Mouse (Mus musculus) CH12.LX (cell line): ENCODE data around the gene Fam171a1. TPM values are rescaled to one million over a fixed set of nuclear protein-coding genes. Genes with fewer than 3 reads are reported as not detected.

ENCODE experiments used
- DNase-seq: peaks from one replicate; pipeline ENCODE4 v3.0.0-alpha.2; 2013; ENCODE audit errors: extremely low read depth
- H3K27ac ChIP-seq: 2 replicates; pipeline ENCODE4 v1.5.1; 2012; ENCODE audit warnings: low read depth, mild to moderate bottlenecking, control low read depth, moderate library complexity; ENCODE audit not compliant: insufficient read depth
- H3K27me3 ChIP-seq: replicated peaks from 2 replicates; pipeline ENCODE3; 2012; ENCODE audit warnings: inconsistent platforms
- H3K36me3 ChIP-seq, 2 experiments: replicated peaks in 1 of 2; 2 replicates each; pipeline versions ENCODE3 to v1.6.1; 2012; ENCODE audit warnings: inconsistent platforms in 1 of 2, low read length in 1 of 2, mild to moderate bottlenecking in 1 of 2, mixed read lengths in 1 of 2, moderate library complexity in 1 of 2; ENCODE audit not compliant: control insufficient read depth in 1 of 2, insufficient read depth in 1 of 2
- H3K4me1 ChIP-seq, 2 experiments: 2 replicates each; pipeline ENCODE4 v1.6.1; 2012; ENCODE audit warnings: inconsistent platforms in 1 of 2, moderate library complexity in 1 of 2; ENCODE audit not compliant: insufficient read depth in 2 of 2, control insufficient read depth in 1 of 2
- H3K4me2 ChIP-seq: 2 replicates; pipeline ENCODE4 v1.6.1; 2012; ENCODE audit warnings: low read depth, mild to moderate bottlenecking, control low read depth; ENCODE audit not compliant: poor library complexity, insufficient read depth, severe bottlenecking
- H3K4me3 ChIP-seq, 3 experiments: fragments of 150-350 bp in 1 of 3; sonication (generic) in 1 of 3; replicated peaks in 1 of 3; 2 replicates each; pipeline versions ENCODE3 to v1.5.1; 2011 to 2012; ENCODE audit warnings: low read depth in 2 of 3, low read length in 2 of 3, mild to moderate bottlenecking in 2 of 3, moderate library complexity in 2 of 3, control low read depth in 1 of 3, improper control_type of control experiment in 1 of 3, inconsistent platforms in 1 of 3, mixed read lengths in 1 of 3; ENCODE audit not compliant: poor library complexity in 1 of 3
- H3K79me2 ChIP-seq: replicated peaks from 2 replicates; pipeline ENCODE4 v1.6.1; 2012; ENCODE audit warnings: mild to moderate bottlenecking, moderate library complexity; ENCODE audit not compliant: control insufficient read depth, poor library complexity, insufficient read depth, severe bottlenecking; ENCODE audit errors: extremely low read depth
- H3K9ac ChIP-seq: 2 replicates; pipeline ENCODE4 v1.6.1; 2012; ENCODE audit warnings: low read depth, mild to moderate bottlenecking, control low read depth, moderate library complexity; ENCODE audit not compliant: insufficient read depth
- H3K9me3 ChIP-seq: replicated peaks from 2 replicates; pipeline ENCODE3; 2012; ENCODE audit warnings: low read length, inconsistent platforms, mixed read lengths
- CTCF ChIP-seq, 2 experiments: IDR thresholded peaks in 1 of 2; conservative IDR thresholded peaks in 1 of 2; 2 replicates each; pipeline ENCODE4 v1.5.1; 2011 to 2012; ENCODE audit warnings: low read depth in 2 of 2, low read length in 2 of 2, improper control_type of control experiment in 1 of 2, inconsistent platforms in 1 of 2, mild to moderate bottlenecking in 1 of 2, moderate library complexity in 1 of 2
- GABPA ChIP-seq: IDR thresholded peaks from 2 replicates; pipeline ENCODE4 v1.6.1; 2012; ENCODE audit warnings: low read depth, low read length, improper control_type of control experiment, inconsistent platforms; ENCODE audit not compliant: insufficient replicate concordance
- HCFC1 ChIP-seq: IDR thresholded peaks from 2 replicates; pipeline ENCODE4 v1.6.1; 2012; ENCODE audit warnings: low read depth, mild to moderate bottlenecking, inconsistent platforms, low read length, improper control_type of control experiment
- JUN ChIP-seq: IDR thresholded peaks from 2 replicates; pipeline ENCODE4 v1.6.1; 2011; ENCODE audit warnings: low read depth, mild to moderate bottlenecking, low read length, improper control_type of control experiment, moderate library complexity; ENCODE audit not compliant: insufficient read depth
- KAT2A ChIP-seq: IDR thresholded peaks from 2 replicates; pipeline ENCODE4 v1.6.1; 2012; ENCODE audit warnings: low read length, improper control_type of control experiment, inconsistent platforms; ENCODE audit not compliant: insufficient replicate concordance
- MAX ChIP-seq: IDR thresholded peaks from 2 replicates; pipeline ENCODE4 v1.6.1; 2011; ENCODE audit warnings: low read length, improper control_type of control experiment
- MYC ChIP-seq: IDR thresholded peaks from 2 replicates; pipeline ENCODE4 v1.6.1; 2011; ENCODE audit warnings: low read depth, mild to moderate bottlenecking, improper control_type of control experiment, low read length
- RAD21 ChIP-seq: IDR thresholded peaks from 2 replicates; pipeline ENCODE4 v1.6.1; 2011; ENCODE audit warnings: low read depth, mild to moderate bottlenecking, low read length, improper control_type of control experiment, moderate library complexity
- RCOR1 ChIP-seq: conservative IDR thresholded peaks from 2 replicates; pipeline ENCODE4 v1.6.1; 2012; ENCODE audit warnings: low read depth, mild to moderate bottlenecking, inconsistent platforms, low read length, improper control_type of control experiment
- SIN3A ChIP-seq: IDR thresholded peaks from 2 replicates; pipeline ENCODE4 v1.6.1; 2012; ENCODE audit warnings: low read length, improper control_type of control experiment, inconsistent platforms
- UBTF ChIP-seq: IDR thresholded peaks from 2 replicates; pipeline ENCODE4 v1.6.1; 2012; ENCODE audit warnings: low read depth, mild to moderate bottlenecking, inconsistent platforms, low read length, improper control_type of control experiment, moderate library complexity
- dilution Hi-C: fragments of 300-500 bp; cut with MboI; formaldehyde crosslinking; loops from 2 replicates; pipeline ENCODE4 v1.14.3; 2020; ENCODE audit warnings: low sequenced_read_pairs; ENCODE audit not compliant: extremely low pct_unique_long_range_greater_than_20kb, extremely low pct_ligation_motif_present
- in situ Hi-C: fragments of 300-500 bp; cut with MboI; formaldehyde crosslinking; loops from 3 replicates; pipeline ENCODE4 v1.14.3; 2019; ENCODE audit warnings: low sequenced_read_pairs, low pct_ligation_motif_present, low pct_unique_long_range_greater_than_20kb, mixed read lengths
- polyA plus RNA-seq: library from polyadenylated mRNA; unstranded; fragments of >175 nt; gene quantifications from 2 replicates; pipeline ENCODE4 v1.2.1, GENCODE M21; 2012; ENCODE audit warnings: low read depth; ENCODE audit not compliant: insufficient read length
- total RNA-seq, 2 experiments: library from RNA; depleted of rRNA; stranded (reverse); fragments of 300-350 nt in 1 of 2; fragments of >200 nt in 1 of 2; gene quantifications; 2 replicates each; pipeline ENCODE4 v1.2.3; 2012 to 2014

The Fam171a1 gene
- total and polyA plus RNA-seq, 3 experiments, result 0.59 to 3.2 (median 1.8) TPM

DNA sequence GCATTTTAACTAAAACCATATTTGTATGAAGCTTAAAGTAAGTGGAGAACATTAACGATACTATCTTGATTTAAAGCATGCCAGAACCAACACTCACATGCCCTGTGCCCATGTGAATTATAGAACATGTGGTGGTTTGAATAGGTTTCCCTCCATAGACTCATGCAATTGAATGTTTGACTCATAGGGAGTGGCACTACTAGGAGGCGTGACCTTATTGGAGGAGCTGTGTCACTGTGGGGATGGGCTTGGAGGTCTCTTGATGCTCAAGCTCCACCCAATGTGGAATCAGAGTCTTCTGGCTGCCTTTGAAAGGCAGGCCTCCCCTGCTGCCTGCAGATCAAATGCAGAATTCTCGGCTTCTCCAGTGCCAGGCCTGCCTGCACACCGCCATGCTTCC, 27.8 kb downstream of the Fam171a1 start:
- Histone ChIP-seq H3K9ac (no peak overlapping the region), H3K9me3 (no peaks in the 10 kb centered on the region), H3K4me3 (no peak overlapping the region)
- in situ Hi-C loops, result no loop called here
- TF ChIP-seq GABPA, result no peak
- TF ChIP-seq JUN, result no peak
- TF ChIP-seq, all 38 proteins: peak for 0
- Histone ChIP-seq H3K36me3 (no peaks in the 10 kb centered on the region), H3K4me1 (peaks cover 0 to 3% of the 10 kb centered on the region in 2 experiments; a peak in 1 of 4 replicates), H3K27ac (no peak overlapping the region), H3K27me3 (no peaks in the 10 kb centered on the region), H3K4me2 (no peak overlapping the region), H3K79me2 (no peaks in the 10 kb centered on the region)
- DNase-seq, result no peak
- dilution Hi-C loops, result no loop called here

DNA sequence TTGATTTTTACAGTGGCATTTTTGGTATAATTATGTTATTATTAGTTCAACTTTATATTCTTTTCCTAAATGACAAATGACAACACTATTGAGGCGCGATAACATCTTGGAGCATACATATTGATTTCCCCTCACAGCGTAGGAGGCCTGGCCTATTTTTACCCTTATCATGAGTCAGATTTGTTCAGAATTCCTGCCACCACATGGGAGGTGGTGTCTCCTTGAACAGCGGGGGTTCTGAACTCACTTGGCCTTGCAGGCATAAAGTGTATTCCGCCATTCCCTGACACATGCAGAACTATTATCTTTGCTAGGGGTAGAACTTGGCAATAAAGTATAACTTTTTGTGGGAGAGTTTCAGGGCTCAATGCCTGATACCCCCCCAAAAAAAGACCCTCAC, 30.3 kb downstream of the Fam171a1 start:
- in situ Hi-C loops, result no loop called here
- peaks cover 0 to 3% of the 10 kb centered on the region in 2 experiments; a peak in 1 of 4 replicates for H3K4me1 ChIP-seq
- H3K79me2 ChIP-seq, result no peaks in the 10 kb centered on the region
- H3K4me3 ChIP-seq, result no peak overlapping the region
- no peaks in the 10 kb centered on the region for H3K9me3 ChIP-seq
- H3K9ac ChIP-seq, result no peak overlapping the region
- dilution Hi-C loops, result no loop called here
- H3K27me3 ChIP-seq, result no peaks in the 10 kb centered on the region
- H3K27ac ChIP-seq, result no peak overlapping the region
- H3K4me2 ChIP-seq, result no peak overlapping the region
- DNase-seq, result no peak
- H3K36me3 ChIP-seq, result no peaks in the 10 kb centered on the region
- TF ChIP-seq RAD21 (no peak), MYC (no peak)
- TF ChIP-seq, all 38 proteins: peak for 0

DNA sequence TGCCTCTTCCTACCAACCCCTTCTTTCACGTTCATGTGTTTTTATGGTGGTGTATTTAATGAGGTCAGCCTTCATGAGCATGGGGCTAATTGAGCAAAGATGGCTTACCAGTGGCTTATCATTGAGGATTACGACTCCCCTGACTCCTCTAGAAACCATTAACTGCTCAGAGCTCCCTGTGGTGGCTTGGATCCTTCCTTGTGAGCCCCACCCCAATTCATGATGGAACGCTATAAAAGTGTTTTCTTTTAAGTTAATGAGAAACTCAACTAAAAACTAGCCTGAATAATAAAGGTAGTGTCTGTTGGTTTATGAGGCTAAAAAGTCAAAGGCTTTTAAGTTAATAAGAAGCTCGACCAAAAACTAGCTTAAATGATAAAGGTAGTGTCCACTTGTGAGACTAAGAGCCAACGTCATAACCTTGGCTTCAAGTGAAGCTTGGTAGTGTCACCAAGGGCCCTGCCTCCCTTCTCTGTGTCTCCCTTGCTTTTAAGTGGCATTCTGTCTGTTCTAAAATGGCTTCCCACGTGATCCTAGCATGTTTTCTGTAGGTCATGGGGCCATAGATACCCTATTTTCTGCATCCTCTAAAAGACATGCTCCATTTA, 33.6 kb downstream of the Fam171a1 start:
- Histone ChIP-seq H3K27ac (no peak overlapping the region), H3K36me3 (no peaks in the 10 kb centered on the region), H3K9me3 (no peaks in the 10 kb centered on the region), H3K4me1 (no peaks in the 10 kb centered on the region), H3K27me3 (no peaks in the 10 kb centered on the region), H3K79me2 (no peaks in the 10 kb centered on the region), H3K9ac (no peak overlapping the region), H3K4me3 (no peak overlapping the region), H3K4me2 (no peak overlapping the region)
- dilution Hi-C loops, result no loop called here
- in situ Hi-C loops, result no loop called here
- no peak for TF ChIP-seq KAT2A
- no peak for TF ChIP-seq CTCF (conservative IDR thresholded peaks at IDR 0.05 in 1 of 2, IDR thresholded peaks at IDR 0.05 in 1 of 2; ENCODE audit: low read depth in 2 of 2, low read length in 2 of 2)
- no peak for TF ChIP-seq RCOR1
- no peak for TF ChIP-seq SIN3A
- TF ChIP-seq UBTF, result no peak
- TF ChIP-seq GABPA, result no peak
- TF ChIP-seq MAX, result no peak
- TF ChIP-seq HCFC1, result no peak
- TF ChIP-seq MYC, result no peak
- DNase-seq, result no peak
